Mouse (Mus musculus) cortical plate, adult 2 months (tissue): ENCODE measurements around the gene Npb.

Source experiments
- CTCF ChIP-seq: fragments of 200-500 bp; IDR thresholded peaks from 2 replicates; pipeline ENCODE4 v1.5.1; 2011; ENCODE audit warnings: mild to moderate bottlenecking, control low read depth, low read length; ENCODE audit not compliant: insufficient read depth; ENCODE audit errors: extremely low read depth
- POLR2A ChIP-seq: fragments of 200-500 bp; IDR thresholded peaks from 2 replicates; pipeline ENCODE4 v1.6.1; 2011; ENCODE audit warnings: mild to moderate bottlenecking, low read length, control low read depth; ENCODE audit not compliant: insufficient read depth; ENCODE audit errors: extremely low read depth

DNA sequence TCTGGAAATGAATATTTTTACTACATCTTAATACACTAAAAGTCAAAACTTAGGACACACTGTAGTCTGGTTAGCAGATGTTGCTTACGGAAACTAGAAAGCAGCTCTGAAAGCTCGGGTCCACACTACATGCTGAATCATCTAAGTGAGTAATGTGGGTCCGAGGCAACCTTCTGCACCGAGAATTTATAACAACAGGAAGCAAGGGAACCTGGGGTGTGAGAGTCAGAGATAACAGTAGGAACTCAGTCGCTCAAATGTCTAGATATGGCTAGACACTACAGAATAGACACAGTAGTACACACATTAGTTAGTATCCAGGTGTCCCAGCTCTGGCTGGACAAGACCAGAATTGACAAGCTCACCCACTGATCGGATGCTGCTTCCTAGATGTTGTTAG, 19.7 kb upstream of the Npb start:
- TF ChIP-seq POLR2A (no peak), CTCF (no peak)
